Comparison of ENCODE assay signal across 8 mouse cellular contexts in genomic region chr12:91877646-91878045, GRCm38 (mm10). TPM values are rescaled to one million over a fixed set of nuclear protein-coding genes. Genes with fewer than 3 reads are reported as not detected.
A peak's percentile ranks its signal among the peaks of the same experiment; 100 is the strongest.
DNase-seq lines count a peak whose midpoint lies in the region; ATAC-seq and TF ChIP-seq lines count a peak whose summit lies in the region.

No protein-coding gene starts in this region.

- peak; percentile 19 for DNase-seq in kidney, adult 9 months
- DNase-seq in MEL (ENCODE audit: low read depth, low spot score), result peak; percentile 55
- DNase-seq in cerebellum, adult 18-20 months, result peak; percentile 31 to 49
- peak; percentile 59 for DNase-seq in forelimb bud, embryonic 11.5 days (ENCODE audit: low read depth, low spot score)
- peak; percentile 32 for DNase-seq in left cerebral cortex, postnatal 4 days
- peak; percentile 86 for DNase-seq in midbrain, postnatal 0 days (ENCODE audit: low spot score)
- no peak for DNase-seq in urinary bladder, adult 2 months (ENCODE audit: low spot score)

- H3K4me1 ChIP-seq in kidney, embryonic 14.5 days (ENCODE audit: control insufficient read depth, insufficient read depth, low read length), result no peaks in the 10 kb centered on the region
- no peaks in the 10 kb centered on the region for H3K4me1 ChIP-seq in MEL (ENCODE audit: control insufficient read depth in 1 of 2, insufficient read depth in 2 of 2, low read length in 2 of 2)
- H3K4me1 ChIP-seq in midbrain, postnatal 0 days (ENCODE audit: insufficient read depth, low read length), result no peaks in the 10 kb centered on the region

- no peak overlapping the region for H3K4me3 ChIP-seq in kidney, embryonic 14.5 days (ENCODE audit: low read length)
- H3K4me3 ChIP-seq in MEL (ENCODE audit: control insufficient read depth in 1 of 2, insufficient read depth in 1 of 2, low read depth in 2 of 2, low read length in 2 of 2), result no peak overlapping the region
- no peak overlapping the region for H3K4me3 ChIP-seq in midbrain, postnatal 0 days (ENCODE audit: low read depth, low read length)

- no peaks in the 10 kb centered on the region for H3K36me3 ChIP-seq in kidney, embryonic 14.5 days (ENCODE audit: control insufficient read depth, insufficient read depth, low read length)
- H3K36me3 ChIP-seq in MEL (ENCODE audit: control insufficient read depth in 1 of 2, insufficient read depth in 2 of 2, low read length in 2 of 2), result no peaks in the 10 kb centered on the region
- no peaks in the 10 kb centered on the region for H3K36me3 ChIP-seq in midbrain, postnatal 0 days (ENCODE audit: insufficient read depth, low read length)

- no peaks in the 10 kb centered on the region for H3K9me3 ChIP-seq in kidney, embryonic 14.5 days (ENCODE audit: control insufficient read depth, low read length)
- H3K9me3 ChIP-seq in MEL (replicated peaks; ENCODE audit: insufficient read depth, low read length), result no peaks in the 10 kb centered on the region
- H3K9me3 ChIP-seq in midbrain, postnatal 0 days (ENCODE audit: low read length), result no peaks in the 10 kb centered on the region

- H3K27ac ChIP-seq in kidney, embryonic 14.5 days (ENCODE audit: low read depth, low read length), result no peak overlapping the region
- H3K27ac ChIP-seq in MEL (ENCODE audit: control insufficient read depth, low read depth, low read length), result no peak overlapping the region
- no peak overlapping the region for H3K27ac ChIP-seq in midbrain, postnatal 0 days (ENCODE audit: low read depth, low read length)

- H3K27me3 ChIP-seq in kidney, embryonic 14.5 days (ENCODE audit: control insufficient read depth, insufficient read depth, low read length), result no peaks in the 10 kb centered on the region
- no peaks in the 10 kb centered on the region for H3K27me3 ChIP-seq in MEL (ENCODE audit: control insufficient read depth in 1 of 2, insufficient read depth in 2 of 2, low read length in 2 of 2)
- no peaks in the 10 kb centered on the region for H3K27me3 ChIP-seq in midbrain, postnatal 0 days (ENCODE audit: insufficient read depth, low read length)

- TF ChIP-seq RAD21 in MEL (IDR thresholded peaks at IDR 0.05; ENCODE audit: low read depth, low read length), result peak; percentile 89

- no peak for ATAC-seq in kidney, embryonic 14.5 days (ENCODE audit: low FRiP score, low TSS enrichment)
- ATAC-seq in midbrain, postnatal 0 days (ENCODE audit: low FRiP score), result peak; percentile 60; the same call in 1 of the 2 replicates

- TF ChIP-seq CTCF in MEL (IDR thresholded peaks at IDR 0.05 in 2 of 3, conservative IDR thresholded peaks at IDR 0.05 in 1 of 3; ENCODE audit: control insufficient read depth in 1 of 3, insufficient read depth in 1 of 3, low read depth in 2 of 3, low read length in 3 of 3, poor library complexity in 1 of 3, severe bottlenecking in 1 of 3), result peak; percentile 47 to 72 (median 63)
- peak; percentile 83 for TF ChIP-seq CTCF in midbrain, postnatal 0 days (IDR thresholded peaks at IDR 0.05)

- TF ChIP-seq EP300 in MEL (IDR thresholded peaks at IDR 0.05; ENCODE audit: low read depth in 1 of 2, low read length in 2 of 2), result no peak

- intact Hi-C loops in left cerebral cortex, postnatal 4 days (cut with DNase I), result loop anchor here (5.0 kb wide), 1 partner anchor 1270 kb away; no protein-coding TSS in a partner anchor

- TF ChIP-seq POLR2A in MEL (IDR thresholded peaks at IDR 0.05; ENCODE audit: control insufficient read depth in 1 of 2, insufficient read depth in 1 of 2, low read depth in 1 of 2, low read length in 2 of 2, poor library complexity in 1 of 2), result no peak

- no peaks in the 10 kb centered on the region for H3K79me2 ChIP-seq in MEL (ENCODE audit: control insufficient read depth, insufficient read depth, low read length, poor library complexity)

- H3K9ac ChIP-seq in kidney, embryonic 14.5 days (ENCODE audit: low read depth, low read length), result no peak overlapping the region
- no peak overlapping the region for H3K9ac ChIP-seq in MEL (ENCODE audit: control insufficient read depth, low read depth, low read length, poor library complexity, severe bottlenecking)
- no peak overlapping the region for H3K9ac ChIP-seq in midbrain, postnatal 0 days (replicated peaks; ENCODE audit: low read length, poor library complexity, severe bottlenecking)

- 49% methylated on average over 5 of the region's 5 CpGs for WGBS in kidney, embryonic 14.5 days
- 23% methylated on average over 5 of the region's 5 CpGs for WGBS in midbrain, postnatal 0 days

- H3K4me2 ChIP-seq in kidney, embryonic 14.5 days (replicated peaks; ENCODE audit: low read depth, low read length), result no peak overlapping the region
- no peak overlapping the region for H3K4me2 ChIP-seq in midbrain, postnatal 0 days (ENCODE audit: low read depth, low read length, poor library complexity, severe bottlenecking)

TF ChIP-seq in MEL, 35 proteins besides CTCF, POLR2A, EP300 and RAD21:
- no peak for TF ChIP-seq MEF2A (IDR thresholded peaks at IDR 0.05; ENCODE audit: extremely low read depth, insufficient replicate concordance, low read depth, low read length, poor library complexity, severe bottlenecking)
- TF ChIP-seq MAZ (IDR thresholded peaks at IDR 0.05; ENCODE audit: low read depth, low read length), result no peak
- TF ChIP-seq USF1 (IDR thresholded peaks at IDR 0.05; ENCODE audit: low read depth, low read length), result no peak
- no peak for TF ChIP-seq NELFE (IDR thresholded peaks at IDR 0.05; ENCODE audit: low read depth, low read length)
- no peak for TF ChIP-seq POLR2AphosphoS5 (IDR thresholded peaks at IDR 0.05; ENCODE audit: borderline replicate concordance, low read depth, low read length)
- TF ChIP-seq GABPA (IDR thresholded peaks at IDR 0.05; ENCODE audit: low read depth, low read length), result no peak
- TF ChIP-seq ZC3H11A (IDR thresholded peaks at IDR 0.05; ENCODE audit: low read depth, low read length), result peak; percentile 54
- TF ChIP-seq SMC3 (IDR thresholded peaks at IDR 0.05; ENCODE audit: low read depth, low read length), result peak; percentile 62
- no peak for TF ChIP-seq CHD1 (IDR thresholded peaks at IDR 0.05; ENCODE audit: low read depth, low read length)
- no peak for TF ChIP-seq BHLHE40 (IDR thresholded peaks at IDR 0.05; ENCODE audit: borderline replicate concordance, low read depth, low read length)
- TF ChIP-seq ZKSCAN1 (IDR thresholded peaks at IDR 0.05; ENCODE audit: low read depth, low read length), result no peak; the same call in 1 of the 2 replicates
- TF ChIP-seq ZNF384 (IDR thresholded peaks at IDR 0.05; ENCODE audit: low read depth, low read length), result peak; percentile 99
- TF ChIP-seq KAT2A (conservative IDR thresholded peaks at IDR 0.05; ENCODE audit: low read depth, low read length), result no peak
- no peak for TF ChIP-seq MAFK (IDR thresholded peaks at IDR 0.05; ENCODE audit: borderline replicate concordance, low read depth, low read length)
- no peak for TF ChIP-seq TCF12 (IDR thresholded peaks at IDR 0.05; ENCODE audit: low read depth, low read length)
- TF ChIP-seq ZMIZ1 (IDR thresholded peaks at IDR 0.05; ENCODE audit: low read depth, low read length), result no peak
- TF ChIP-seq RCOR1 (IDR thresholded peaks at IDR 0.05; ENCODE audit: low read depth, low read length), result no peak
- TF ChIP-seq TBP (IDR thresholded peaks at IDR 0.05; ENCODE audit: low read depth, low read length), result no peak
- no peak for TF ChIP-seq GATA1 (IDR thresholded peaks at IDR 0.05; ENCODE audit: low read depth, low read length)
- TF ChIP-seq NRF1 (IDR thresholded peaks at IDR 0.05; ENCODE audit: insufficient read depth, low read depth, low read length, poor library complexity, severe bottlenecking), result no peak
- no peak for TF ChIP-seq POLR2AphosphoS2 (IDR thresholded peaks at IDR 0.05; ENCODE audit: low read length)
- no peak for TF ChIP-seq MAX (IDR thresholded peaks at IDR 0.05; ENCODE audit: low read length)
- no peak for TF ChIP-seq ELF1 (IDR thresholded peaks at IDR 0.05; ENCODE audit: low read depth, low read length)
- no peak for TF ChIP-seq TAL1 (IDR thresholded peaks at IDR 0.05; ENCODE audit: low read length)

RNA-seq across cellular contexts. Expression of gene Sel1l, which starts 28.7 kb away (rescaled TPM):
- 85.8 and 89.3 TPM in 2 replicates for polyA plus RNA-seq in kidney, embryonic 14.5 days (2014; fragmentation: Nextera tagmentation; extraction: Ambion mirVana)
- total RNA-seq in MEL (2012; rRNA removed), result 29.6 and 35.6 TPM in 2 replicates
- 100 to 1,000 TPM in 1 of 2 experiments, 10 to 100 TPM in 1; 32.0 to 299 TPM for polyA plus RNA-seq in MEL (2012; ENCODE audit: insufficient read depth in 1 of 2, insufficient read length in 2 of 2, low read depth in 1 of 2, low replicate concordance in 2 of 2, missing spikeins in 1 of 2)
- 100 to 1,000 TPM; 119 to 122 TPM for total RNA-seq in left cerebral cortex, postnatal 4 days (2021)
- 67.3 and 86.7 TPM in 2 replicates for total RNA-seq in midbrain, postnatal 0 days (2014; rRNA removed)
- polyA plus RNA-seq in midbrain, postnatal 0 days (2015; fragmentation: Nextera tagmentation; extraction: Ambion mirVana), result 92.6 and 93.3 TPM in 2 replicates
- 48.7 and 54.8 TPM in 2 replicates for polyA plus RNA-seq in urinary bladder, adult 2 months (2012; rRNA removed)
